In the genomic region with DNA sequence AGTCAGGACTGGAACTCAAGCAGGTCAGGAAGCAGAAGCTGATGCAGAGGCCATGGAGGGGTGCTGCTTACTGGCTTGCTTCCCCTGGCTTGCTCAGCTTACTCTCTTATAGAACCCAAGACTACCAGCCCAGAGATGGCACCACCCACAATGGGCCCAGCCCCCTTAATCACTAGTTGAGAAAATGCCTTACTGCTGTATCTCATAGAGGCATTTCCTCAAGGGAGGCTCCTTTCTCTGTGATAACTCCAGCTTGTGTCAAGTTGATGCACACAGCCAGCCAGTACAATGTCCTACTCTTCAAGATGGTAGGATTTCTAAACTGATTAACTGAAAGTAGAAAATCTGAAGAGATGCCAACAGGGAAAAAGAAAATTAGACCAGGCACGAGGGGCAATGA, we compare ENCODE assay signal across 18 mouse cellular contexts. TPM values are rescaled to one million over a fixed set of nuclear protein-coding genes. Genes with fewer than 3 reads are reported as not detected.
"Had no signal": no experiment of that assay in that cellular context is flagged by ENCODE, and none has a peak within 500 bp of the region (broad histone marks: within the 10 kb centered on the region; RNA-seq: fewer than 3 reads in every experiment).

No protein-coding gene starts in this region.

RNA-seq across cellular contexts. Expression of gene Spata31d1d, which starts 9.5 kb away (rescaled TPM):
- polyA plus RNA-seq: embryonic facial prominence, embryonic 10.5 days; embryonic facial prominence, embryonic 11.5 days; embryonic facial prominence, embryonic 12.5 days; embryonic facial prominence, embryonic 13.5 days; embryonic facial prominence, embryonic 14.5 days; embryonic facial prominence, embryonic 15.5 days; forebrain, embryonic 10.5 days; forebrain, embryonic 11.5 days; forebrain, embryonic 12.5 days; forebrain, embryonic 13.5 days; forebrain, embryonic 14.5 days; forebrain, embryonic 15.5 days; forebrain, embryonic 16.5 days; forebrain, postnatal 0 days had no signal

RNA-seq across cellular contexts. Expression of gene Spata31d1b, which starts 10.0 kb away (rescaled TPM):
- polyA plus RNA-seq: cerebellum, adult 2 months; embryonic facial prominence, embryonic 10.5 days; embryonic facial prominence, embryonic 11.5 days; embryonic facial prominence, embryonic 12.5 days; embryonic facial prominence, embryonic 13.5 days; erythroblast, embryonic 14.5 days; forebrain, embryonic 11.5 days; forebrain, embryonic 12.5 days; forebrain, embryonic 13.5 days; forebrain, embryonic 14.5 days; forebrain, embryonic 15.5 days; forebrain, embryonic 16.5 days; forebrain, postnatal 0 days; frontal cortex, adult 2 months had no signal

RNA-seq across cellular contexts. Expression of gene Spata31d1a, which starts 12.0 kb away (rescaled TPM):
- polyA plus RNA-seq: embryonic facial prominence, embryonic 11.5 days; embryonic facial prominence, embryonic 12.5 days; erythroblast, embryonic 14.5 days; forebrain, embryonic 11.5 days; forebrain, embryonic 14.5 days had no signal

RNA-seq across cellular contexts. Expression of gene 1700014D04Rik, which starts 24.5 kb away (rescaled TPM):
- polyA plus RNA-seq: embryonic facial prominence, embryonic 11.5 days; embryonic facial prominence, embryonic 13.5 days; embryonic facial prominence, embryonic 14.5 days; embryonic facial prominence, embryonic 15.5 days; erythroblast, embryonic 14.5 days; forebrain, embryonic 10.5 days; forebrain, embryonic 13.5 days; forebrain, embryonic 14.5 days had no signal

RNA-seq across cellular contexts. Expression of gene 4921517D22Rik, which starts 28.2 kb away (rescaled TPM):
- polyA plus RNA-seq: cerebellum, adult 2 months; cortical plate, adult 2 months; embryonic facial prominence, embryonic 10.5 days; embryonic facial prominence, embryonic 11.5 days; embryonic facial prominence, embryonic 12.5 days; embryonic facial prominence, embryonic 13.5 days; embryonic facial prominence, embryonic 14.5 days; embryonic facial prominence, embryonic 15.5 days; erythroblast, embryonic 14.5 days; forebrain, embryonic 10.5 days; forebrain, embryonic 11.5 days; forebrain, embryonic 12.5 days; forebrain, embryonic 13.5 days; forebrain, embryonic 14.5 days; forebrain, embryonic 15.5 days; forebrain, embryonic 16.5 days; forebrain, postnatal 0 days; frontal cortex, adult 2 months had no signal
